Mouse (Mus musculus): ENCODE measurements around the gene Rras2. TPM values are rescaled to one million over a fixed set of nuclear protein-coding genes. Genes with fewer than 3 reads are reported as not detected.

The Rras2 gene
- total RNA-seq, 2 experiments from 2014 or later: 3.3 to 4.8 TPM

- ATAC-seq (ENCODE audit: poor library complexity, severe bottlenecking): no peak
These were observed 1.6 kb downstream of the Rras2 start for GRCm38 (mm10) chr7:114115961-114116360.

- ATAC-seq (ENCODE audit: poor library complexity, severe bottlenecking): no peak
These were observed 2.6 kb downstream of the Rras2 start for GRCm38 (mm10) chr7:114114976-114115375.

- no peak for ATAC-seq (ENCODE audit: poor library complexity, severe bottlenecking)
These were observed 3.3 kb downstream of the Rras2 start for GRCm38 (mm10) chr7:114114284-114114683.

- ATAC-seq (ENCODE audit: poor library complexity, severe bottlenecking): no peak
These were observed 7.1 kb downstream of the Rras2 start for GRCm38 (mm10) chr7:114110500-114110899.

- no peak for ATAC-seq (ENCODE audit: poor library complexity, severe bottlenecking)
These were observed 11.7 kb downstream of the Rras2 start for GRCm38 (mm10) chr7:114105886-114106285.

- no peak for ATAC-seq (ENCODE audit: poor library complexity, severe bottlenecking)
These were observed 13.8 kb downstream of the Rras2 start for GRCm38 (mm10) chr7:114103629-114104347.

GRCm38 (mm10) chr7:114103152-114103551, 14.4 kb downstream of the Rras2 start:
- no peak for ATAC-seq (ENCODE audit: poor library complexity, severe bottlenecking)

- no peak for ATAC-seq (ENCODE audit: poor library complexity, severe bottlenecking)
These were observed 15.0 kb downstream of the Rras2 start for GRCm38 (mm10) chr7:114102609-114103008.

GRCm38 (mm10) chr7:114101412-114101811, 16.2 kb downstream of the Rras2 start:
- no peak for ATAC-seq (ENCODE audit: poor library complexity, severe bottlenecking)

- no peak for ATAC-seq (ENCODE audit: poor library complexity, severe bottlenecking)
These were observed 23.9 kb downstream of the Rras2 start for GRCm38 (mm10) chr7:114093548-114094174.

- no peak for ATAC-seq (ENCODE audit: poor library complexity, severe bottlenecking)
These were observed 26.6 kb downstream of the Rras2 start for GRCm38 (mm10) chr7:114090892-114091545.

GRCm38 (mm10) chr7:114090231-114090630, 27.4 kb downstream of the Rras2 start:
- no peak for ATAC-seq (ENCODE audit: poor library complexity, severe bottlenecking)

- ATAC-seq (ENCODE audit: poor library complexity, severe bottlenecking): no peak
These were observed 28.7 kb downstream of the Rras2 start for GRCm38 (mm10) chr7:114088918-114089317.

GRCm38 (mm10) chr7:114087986-114088385, 29.6 kb downstream of the Rras2 start:
- ATAC-seq (ENCODE audit: poor library complexity, severe bottlenecking): peak; percentile 57; the same call in 1 of the 2 replicates

- ATAC-seq (ENCODE audit: poor library complexity, severe bottlenecking): no peak
These were observed 30.2 kb downstream of the Rras2 start for GRCm38 (mm10) chr7:114087341-114087740.

GRCm38 (mm10) chr7:114086021-114086710, 31.4 kb downstream of the Rras2 start:
- ATAC-seq (ENCODE audit: poor library complexity, severe bottlenecking): no peak; the same call in 1 of the 2 replicates

GRCm38 (mm10) chr7:114083760-114084159, 33.8 kb downstream of the Rras2 start:
- ATAC-seq (ENCODE audit: poor library complexity, severe bottlenecking): no peak

- no peak for ATAC-seq (ENCODE audit: poor library complexity, severe bottlenecking)
These were observed 34.5 kb downstream of the Rras2 start for GRCm38 (mm10) chr7:114083088-114083487.

GRCm38 (mm10) chr7:114081633-114082420, 35.8 kb downstream of the Rras2 start:
- no peak for ATAC-seq (ENCODE audit: poor library complexity, severe bottlenecking)

GRCm38 (mm10) chr7:114080250-114080649, 37.3 kb downstream of the Rras2 start:
- ATAC-seq (ENCODE audit: poor library complexity, severe bottlenecking): no peak
